Mouse (Mus musculus): Measurements from ENCODE around the gene S100a16.

The S100a16 gene

DNA sequence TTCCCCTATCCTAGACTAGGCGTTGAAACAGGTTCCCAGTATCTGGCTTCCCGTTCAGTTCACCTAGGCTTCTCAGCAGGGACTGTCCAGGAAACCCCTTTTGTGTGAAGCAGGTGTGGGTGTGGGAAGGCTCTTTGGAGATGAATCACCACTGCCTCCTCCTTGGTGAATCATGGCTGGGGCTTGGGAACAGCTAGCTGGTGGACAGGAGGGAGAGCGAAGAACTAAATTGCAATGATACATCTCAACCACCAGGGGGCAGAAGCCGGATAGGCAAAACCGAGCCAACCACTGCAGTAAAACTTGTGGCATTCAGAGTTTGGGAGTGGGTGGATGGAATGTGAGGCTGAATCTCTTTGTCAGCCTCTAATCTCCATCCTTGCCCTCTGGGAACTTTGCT lies 48.5 kb downstream of the S100a16 start:
- peak in 1 of 2 experiments; percentile 73 for DNase-seq (ENCODE audit: low spot score in 2 of 2)

DNA sequence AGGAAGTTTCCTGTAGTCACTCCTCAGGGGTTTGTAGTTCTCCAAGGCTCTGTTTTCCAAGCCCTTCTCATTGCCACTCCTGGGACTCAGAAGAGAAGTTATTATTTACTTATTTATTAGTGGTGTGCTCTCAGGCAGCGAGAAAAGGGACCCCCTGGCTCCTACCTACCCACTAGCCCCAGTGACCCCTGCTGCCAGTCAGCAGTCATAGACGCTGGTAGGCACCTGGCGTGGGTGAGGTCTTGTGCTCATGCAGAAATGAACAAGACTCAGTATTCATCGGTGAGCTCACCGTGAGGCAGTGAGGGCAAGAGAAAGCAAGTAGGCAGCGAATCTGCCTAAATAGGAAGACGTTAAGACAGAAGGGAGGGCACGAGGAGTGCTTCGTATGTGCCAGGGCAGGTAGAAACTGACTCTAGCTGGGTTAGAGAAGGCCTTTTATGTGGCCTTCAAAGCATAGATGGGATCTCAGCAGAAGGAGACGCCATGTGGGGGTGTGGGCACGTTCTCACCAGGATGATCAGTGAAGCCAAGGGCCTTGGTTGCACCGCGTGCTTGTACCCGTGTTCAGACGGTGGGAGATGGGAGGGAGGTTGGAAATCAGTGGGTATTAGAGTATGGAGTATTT lies 49.1 kb downstream of the S100a16 start:
- no peak for DNase-seq (ENCODE audit: low spot score in 2 of 2)

DNA sequence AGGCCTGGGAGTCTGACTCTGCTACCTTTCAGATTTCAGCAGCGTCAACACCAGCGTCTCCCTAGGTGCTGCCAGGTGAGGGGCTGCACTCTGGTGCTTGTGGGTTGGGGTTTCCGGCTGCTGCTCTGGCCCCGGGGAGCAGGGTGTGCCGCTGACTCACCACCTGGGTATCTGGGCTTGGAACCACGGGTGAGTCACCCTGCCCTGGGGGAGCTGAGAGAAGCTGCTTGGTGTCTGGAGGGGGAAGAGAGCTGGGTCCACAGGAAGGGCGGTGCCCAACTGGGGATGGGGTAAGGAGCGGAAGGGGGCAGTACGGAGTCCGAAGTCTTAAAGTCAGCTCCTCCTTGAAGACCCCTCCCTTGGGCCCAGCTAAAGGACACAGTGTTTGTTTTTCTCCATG lies 49.9 kb downstream of the S100a16 start:
- DNase-seq (ENCODE audit: low spot score in 2 of 2) = peak; percentile 89 to 93

DNA sequence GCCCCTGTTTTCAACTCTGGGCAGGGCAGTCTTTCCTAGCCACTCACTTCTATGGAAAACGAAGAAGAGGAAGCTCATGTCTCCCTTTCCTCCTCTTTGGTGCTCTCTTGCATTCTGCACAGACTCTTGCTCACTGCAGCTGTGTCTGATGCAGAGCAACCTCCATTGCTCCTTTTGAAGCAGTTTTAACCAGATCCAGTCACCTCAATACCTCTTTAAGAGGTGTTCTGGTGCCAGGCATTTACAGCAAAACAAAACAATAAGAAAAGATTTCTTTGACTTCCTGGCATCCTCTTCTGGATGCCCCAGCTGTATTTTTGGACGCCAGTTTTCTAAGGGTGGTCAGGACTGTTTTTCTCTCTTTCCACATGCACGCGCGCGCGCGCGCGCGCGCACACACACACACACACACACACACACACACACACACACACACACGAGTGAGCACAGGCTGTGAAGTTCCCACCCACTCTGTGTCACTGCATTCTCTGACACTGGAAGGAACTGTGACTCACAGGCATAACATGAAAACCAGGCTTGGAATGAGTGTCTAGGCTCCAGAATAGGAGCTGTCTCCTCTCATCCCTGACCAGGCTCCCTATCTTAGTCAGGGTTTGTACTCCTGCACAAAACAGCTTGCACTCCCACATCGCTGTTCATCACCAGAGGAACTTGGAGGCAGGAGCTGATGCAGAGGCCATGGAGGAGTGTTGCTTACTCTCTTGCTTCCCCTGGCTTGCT lies 50.5 kb downstream of the S100a16 start:
- DNase-seq (ENCODE audit: low spot score in 2 of 2) = no peak

DNA sequence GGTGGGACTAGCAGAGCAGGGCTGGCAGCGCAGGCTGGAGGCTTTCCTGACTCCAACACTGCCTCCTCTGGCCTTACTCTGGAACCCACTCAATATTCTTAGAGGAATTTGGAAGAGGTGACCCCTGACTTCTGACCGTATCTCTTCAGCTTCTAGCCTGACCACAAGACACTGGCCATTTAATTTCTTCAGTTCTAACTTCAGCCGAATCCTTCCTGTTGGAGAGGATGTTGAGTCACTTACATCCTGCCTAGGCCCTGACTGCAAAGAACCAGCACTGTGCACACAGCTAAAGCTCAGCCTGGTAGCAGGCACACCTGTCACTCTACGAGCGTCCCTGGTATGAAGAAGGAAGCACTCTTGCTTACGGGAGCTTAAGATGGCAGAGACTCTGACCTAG lies 52.3 kb downstream of the S100a16 start:
- no peak for DNase-seq (ENCODE audit: low spot score in 2 of 2)

DNA sequence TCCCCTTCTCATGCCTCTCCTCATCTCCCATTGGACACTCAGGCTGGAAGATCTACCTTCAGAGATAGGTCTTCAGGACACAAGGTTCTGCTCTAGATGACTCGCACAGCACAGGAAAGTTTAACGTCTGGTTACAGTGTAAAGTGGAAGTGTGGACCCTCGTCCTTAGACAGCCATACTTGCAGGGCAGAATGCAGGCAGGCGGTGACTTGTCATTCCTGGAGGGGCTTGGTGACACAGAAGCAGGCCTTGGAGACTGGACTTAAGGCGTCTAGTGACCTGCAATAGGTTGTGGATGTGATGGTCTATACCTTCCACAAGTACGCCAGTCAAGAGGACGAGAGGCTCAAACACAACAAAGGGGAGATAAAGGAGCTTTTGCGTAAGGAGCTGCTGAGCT lies 52.9 kb downstream of the S100a16 start, which contains the start of gene S100a2:
S100a2 (plus strand) TSS at position 301 of the 400 bp plus-strand sequence.
- no peak for DNase-seq (ENCODE audit: low spot score in 2 of 2)
